Mouse (Mus musculus): Measurements from ENCODE around the gene Gm20594.

The Gm20594 gene

GRCm38 (mm10) chr6:79817616-79818015 is at the start of gene Gm20594:
TSS of gene Gm20594 (plus strand) at chr6:79817916.
- no peak for DNase-seq (ENCODE audit: extremely low spot score)

DNA sequence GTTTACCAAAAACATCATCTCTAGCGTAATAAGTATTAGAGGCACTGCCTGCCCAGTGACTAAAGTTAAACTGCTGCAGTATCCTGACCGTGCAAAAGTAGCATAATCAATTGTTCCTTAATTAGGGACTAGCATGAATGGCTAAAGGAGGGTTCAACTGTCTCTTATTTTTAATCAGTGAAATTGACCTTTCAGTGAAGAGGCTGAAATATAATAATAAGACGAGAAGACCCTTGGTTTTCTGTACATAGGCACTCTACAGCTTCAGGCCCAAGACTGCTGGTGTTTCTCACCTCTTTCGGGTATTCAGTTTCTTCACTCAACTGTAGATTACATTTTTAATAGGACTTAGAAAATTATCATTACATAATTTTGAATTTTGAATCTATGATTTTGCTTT is 398 bp downstream of the Gm20594 start:
- DNase-seq (ENCODE audit: extremely low spot score), result no peak

- DNase-seq (ENCODE audit: extremely low spot score), result no peak
Observed at GRCm38 (mm10) chr6:79833845-79834244, 16.1 kb downstream of the Gm20594 start.

- no peak for DNase-seq (ENCODE audit: extremely low spot score)
Observed at GRCm38 (mm10) chr6:79846829-79847228, 29.1 kb downstream of the Gm20594 start.

Measured in embryo, embryonic 9.5 days (tissue).